Mouse (Mus musculus): ENCODE measurements around the gene Arvcf. TPM values are rescaled to one million over a fixed set of nuclear protein-coding genes. Genes with fewer than 3 reads are reported as not detected.
A peak's percentile ranks its signal among the peaks of the same experiment; 100 is the strongest.

Gene Arvcf
- polyA plus RNA-seq, 1 experiment from 2014 or later = 33.0 TPM

DNA sequence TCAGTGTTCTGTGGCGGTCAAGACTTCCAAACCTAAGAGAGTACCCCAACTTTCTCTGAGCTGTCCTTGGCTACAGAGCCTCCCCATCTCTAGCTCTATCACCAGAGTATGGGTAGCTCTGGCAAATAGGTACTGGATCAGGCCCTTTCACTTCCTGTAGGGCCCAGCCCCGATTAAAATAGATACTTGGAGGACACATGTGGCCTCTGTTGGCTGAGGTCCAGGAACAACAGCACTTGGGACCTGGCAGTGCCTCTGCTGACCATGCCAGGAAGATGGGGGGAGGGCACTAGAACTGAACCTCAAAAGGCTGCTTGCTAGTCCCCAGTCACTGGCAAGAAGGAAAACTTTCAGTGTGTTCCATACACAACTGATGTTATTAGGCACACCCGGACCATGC lies 14.0 kb upstream of the Arvcf start:
- no peak for ATAC-seq (replicated peaks; ENCODE audit: low FRiP score, low TSS enrichment, low read depth)
- no peak for DNase-seq (ENCODE audit: low spot score)
- Histone ChIP-seq H3K27ac (ENCODE audit: low read depth) (no peak overlapping the region), H3K4me2 (ENCODE audit: low read length) (no peak overlapping the region), H3K36me3 (ENCODE audit: control insufficient read depth, insufficient read depth, low read length) (no peaks in the 10 kb centered on the region), H3K27me3 (replicated peaks; ENCODE audit: control insufficient read depth, insufficient read depth, low read length) (no peaks in the 10 kb centered on the region), H3K9ac (ENCODE audit: low read length) (no peak overlapping the region), H3K4me3 (ENCODE audit: low read depth, low read length) (no peak overlapping the region), H3K4me1 (replicated peaks; ENCODE audit: control insufficient read depth, insufficient read depth, low read length) (no peaks in the 10 kb centered on the region), H3K9me3 (ENCODE audit: control insufficient read depth, low read length) (no peaks in the 10 kb centered on the region)
- 79% methylated on average over 3 of the region's 3 CpGs for WGBS

DNA sequence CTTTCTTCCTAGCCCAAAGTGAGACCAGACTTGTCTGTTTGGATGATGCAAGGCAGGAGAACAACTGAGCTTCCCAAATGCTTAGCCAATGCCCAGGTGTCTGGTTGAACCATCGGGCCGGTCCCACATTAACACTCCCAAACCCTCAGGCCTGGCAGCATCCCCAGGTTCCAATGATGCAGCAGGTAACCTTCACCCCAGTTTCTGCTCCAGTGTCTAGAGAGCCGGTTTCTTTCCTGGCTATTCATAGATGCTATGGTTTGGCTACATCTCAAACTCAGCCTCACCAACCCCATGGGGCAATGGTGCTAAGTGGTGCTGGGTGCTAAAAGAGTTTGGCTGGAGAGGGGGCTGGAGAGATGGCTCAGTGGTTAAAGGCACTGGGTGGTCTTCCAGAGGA lies 12.0 kb upstream of the Arvcf start:
- Histone ChIP-seq H3K4me3 (ENCODE audit: low read depth, low read length) (no peak overlapping the region), H3K4me1 (replicated peaks; ENCODE audit: control insufficient read depth, insufficient read depth, low read length) (no peaks in the 10 kb centered on the region), H3K36me3 (ENCODE audit: control insufficient read depth, insufficient read depth, low read length) (no peaks in the 10 kb centered on the region), H3K27me3 (replicated peaks; ENCODE audit: control insufficient read depth, insufficient read depth, low read length) (no peaks in the 10 kb centered on the region), H3K4me2 (ENCODE audit: low read length) (no peak overlapping the region), H3K9me3 (ENCODE audit: control insufficient read depth, low read length) (no peaks in the 10 kb centered on the region), H3K9ac (ENCODE audit: low read length) (no peak overlapping the region), H3K27ac (ENCODE audit: low read depth) (no peak overlapping the region)
- no peak for ATAC-seq (replicated peaks; ENCODE audit: low FRiP score, low TSS enrichment, low read depth)
- WGBS = 90% methylated on average over 3 of the region's 3 CpGs
- DNase-seq (ENCODE audit: low spot score) = no peak

DNA sequence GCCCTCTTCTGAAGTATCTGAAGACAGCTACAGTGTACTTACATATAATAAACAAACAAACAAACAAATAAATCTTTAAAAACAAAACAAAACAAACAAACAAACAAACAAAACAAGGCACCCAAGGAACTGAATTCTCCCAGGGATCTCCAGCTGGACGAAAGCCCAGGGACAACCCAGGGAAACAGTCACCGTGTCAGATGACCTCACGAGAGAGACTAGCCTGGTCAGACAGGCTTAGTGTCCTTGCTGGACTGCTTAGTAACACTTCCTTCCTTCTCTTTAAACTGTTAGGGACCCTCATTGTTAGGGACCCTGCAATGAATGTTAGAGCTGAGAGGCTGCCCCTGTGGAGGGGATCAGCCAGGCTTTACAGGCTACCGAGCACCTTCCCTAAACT lies 10.7 kb upstream of the Arvcf start:
- Histone ChIP-seq H3K4me2 (ENCODE audit: low read length) (no peak overlapping the region), H3K9ac (ENCODE audit: low read length) (no peak overlapping the region), H3K4me1 (replicated peaks; ENCODE audit: control insufficient read depth, insufficient read depth, low read length) (0 out of 2 replicates have a peak, but pooled peaks cover 2% of the 10 kb centered on the region), H3K9me3 (ENCODE audit: control insufficient read depth, low read length) (no peaks in the 10 kb centered on the region), H3K36me3 (ENCODE audit: control insufficient read depth, insufficient read depth, low read length) (no peaks in the 10 kb centered on the region), H3K27ac (ENCODE audit: low read depth) (no peak overlapping the region), H3K27me3 (replicated peaks; ENCODE audit: control insufficient read depth, insufficient read depth, low read length) (no peaks in the 10 kb centered on the region), H3K4me3 (ENCODE audit: low read depth, low read length) (no peak overlapping the region)
- DNase-seq (ENCODE audit: low spot score) = no peak
- no peak for ATAC-seq (replicated peaks; ENCODE audit: low FRiP score, low TSS enrichment, low read depth)
- WGBS = 91% methylated on average over 4 of the region's 4 CpGs

DNA sequence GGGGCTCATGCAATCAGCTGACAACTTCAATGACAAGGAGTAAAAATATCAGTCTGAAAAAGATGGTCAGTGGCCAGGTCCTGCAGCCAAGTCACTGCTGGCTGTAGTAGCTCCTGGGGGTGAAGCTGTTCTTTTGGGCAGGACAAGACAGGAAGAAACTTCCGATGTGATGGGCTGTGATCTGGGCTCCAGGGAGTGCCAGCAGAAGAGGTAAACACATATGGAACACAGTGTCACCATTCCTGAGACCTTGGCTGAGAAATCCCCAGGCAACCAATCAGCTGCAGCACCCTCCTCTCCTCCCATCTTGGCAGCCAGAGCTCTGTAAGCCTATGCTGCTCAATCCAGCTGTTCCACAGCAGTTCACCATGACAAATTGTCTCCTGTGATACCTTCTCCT lies 8.1 kb upstream of the Arvcf start:
- ATAC-seq (replicated peaks; ENCODE audit: low FRiP score, low TSS enrichment, low read depth) (no peak), DNase-seq (ENCODE audit: low spot score) (no peak)
- Histone ChIP-seq H3K4me3 (ENCODE audit: low read depth, low read length) (no peak overlapping the region), H3K4me1 (replicated peaks; ENCODE audit: control insufficient read depth, insufficient read depth, low read length) (peaks cover 13% of the 10 kb centered on the region), H3K27ac (ENCODE audit: low read depth) (no peak overlapping the region), H3K4me2 (ENCODE audit: low read length) (no peak overlapping the region), H3K9me3 (ENCODE audit: control insufficient read depth, low read length) (no peaks in the 10 kb centered on the region), H3K27me3 (replicated peaks; ENCODE audit: control insufficient read depth, insufficient read depth, low read length) (no peaks in the 10 kb centered on the region), H3K9ac (ENCODE audit: low read length) (no peak overlapping the region), H3K36me3 (ENCODE audit: control insufficient read depth, insufficient read depth, low read length) (no peaks in the 10 kb centered on the region)
- WGBS = 19% methylated on average over 1 of the region's 1 CpGs

DNA sequence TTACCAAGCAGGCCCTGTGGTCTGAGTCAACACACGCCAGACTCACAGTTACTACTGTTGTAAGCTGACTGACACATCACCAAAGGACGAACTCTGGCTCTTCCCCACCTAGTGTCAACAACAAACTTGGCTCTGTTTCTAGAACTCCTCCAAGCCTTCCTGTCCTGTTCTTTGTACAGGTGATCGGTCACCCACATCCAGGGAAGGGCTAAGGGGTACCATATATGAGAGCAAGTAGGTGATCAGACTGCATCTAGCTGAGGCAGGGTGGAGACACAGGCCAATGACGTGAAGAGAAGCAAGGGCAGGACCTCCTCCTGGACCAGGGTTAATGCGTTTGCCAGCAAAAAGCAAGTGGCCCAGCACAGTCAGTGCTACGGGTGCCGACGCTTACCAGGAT lies 6.4 kb upstream of the Arvcf start:
- Histone ChIP-seq H3K27ac (ENCODE audit: low read depth) (no peak overlapping the region), H3K27me3 (replicated peaks; ENCODE audit: control insufficient read depth, insufficient read depth, low read length) (no peaks in the 10 kb centered on the region), H3K9ac (ENCODE audit: low read length) (no peak overlapping the region), H3K4me3 (ENCODE audit: low read depth, low read length) (no peak overlapping the region), H3K9me3 (ENCODE audit: control insufficient read depth, low read length) (no peaks in the 10 kb centered on the region), H3K4me1 (replicated peaks; ENCODE audit: control insufficient read depth, insufficient read depth, low read length) (peaks cover 13% of the 10 kb centered on the region), H3K36me3 (ENCODE audit: control insufficient read depth, insufficient read depth, low read length) (no peaks in the 10 kb centered on the region), H3K4me2 (ENCODE audit: low read length) (no peak overlapping the region)
- ATAC-seq (replicated peaks; ENCODE audit: low FRiP score, low TSS enrichment, low read depth) (no peak), DNase-seq (ENCODE audit: low spot score) (no peak)
- WGBS = 85% methylated on average over 8 of the region's 8 CpGs

DNA sequence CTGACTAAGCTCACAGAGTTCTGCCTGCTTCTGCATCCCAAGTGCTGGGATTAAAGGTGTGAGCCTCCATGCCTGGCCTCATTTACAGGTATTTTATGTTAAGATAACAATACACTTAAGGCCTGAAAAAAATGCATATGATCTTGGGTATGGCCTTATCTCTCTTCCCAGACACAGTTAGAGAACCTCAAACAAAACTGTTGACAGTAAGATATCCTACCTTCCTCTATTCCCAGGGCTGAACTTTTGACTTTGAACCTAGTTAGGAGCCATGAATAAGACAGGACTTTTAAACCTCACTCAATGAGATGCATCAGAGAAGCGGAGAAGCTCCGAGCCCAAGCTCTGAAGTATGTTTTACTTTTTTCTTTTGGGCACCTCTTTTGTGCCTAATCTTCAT lies 5.9 kb upstream of the Arvcf start:
- Histone ChIP-seq H3K36me3 (ENCODE audit: control insufficient read depth, insufficient read depth, low read length) (no peaks in the 10 kb centered on the region), H3K4me2 (ENCODE audit: low read length) (0 out of 2 replicates have a peak overlapping the region, but pooled peaks have one; percentile 1), H3K4me1 (replicated peaks; ENCODE audit: control insufficient read depth, insufficient read depth, low read length) (peaks cover 13% of the 10 kb centered on the region), H3K27me3 (replicated peaks; ENCODE audit: control insufficient read depth, insufficient read depth, low read length) (no peaks in the 10 kb centered on the region), H3K9me3 (ENCODE audit: control insufficient read depth, low read length) (no peaks in the 10 kb centered on the region), H3K4me3 (ENCODE audit: low read depth, low read length) (no peak overlapping the region), H3K9ac (ENCODE audit: low read length) (no peak overlapping the region), H3K27ac (ENCODE audit: low read depth) (no peak overlapping the region)
- DNase-seq (ENCODE audit: low spot score) = no peak
- no peak for ATAC-seq (replicated peaks; ENCODE audit: low FRiP score, low TSS enrichment, low read depth)
- 88% methylated on average over 2 of the region's 2 CpGs for WGBS

DNA sequence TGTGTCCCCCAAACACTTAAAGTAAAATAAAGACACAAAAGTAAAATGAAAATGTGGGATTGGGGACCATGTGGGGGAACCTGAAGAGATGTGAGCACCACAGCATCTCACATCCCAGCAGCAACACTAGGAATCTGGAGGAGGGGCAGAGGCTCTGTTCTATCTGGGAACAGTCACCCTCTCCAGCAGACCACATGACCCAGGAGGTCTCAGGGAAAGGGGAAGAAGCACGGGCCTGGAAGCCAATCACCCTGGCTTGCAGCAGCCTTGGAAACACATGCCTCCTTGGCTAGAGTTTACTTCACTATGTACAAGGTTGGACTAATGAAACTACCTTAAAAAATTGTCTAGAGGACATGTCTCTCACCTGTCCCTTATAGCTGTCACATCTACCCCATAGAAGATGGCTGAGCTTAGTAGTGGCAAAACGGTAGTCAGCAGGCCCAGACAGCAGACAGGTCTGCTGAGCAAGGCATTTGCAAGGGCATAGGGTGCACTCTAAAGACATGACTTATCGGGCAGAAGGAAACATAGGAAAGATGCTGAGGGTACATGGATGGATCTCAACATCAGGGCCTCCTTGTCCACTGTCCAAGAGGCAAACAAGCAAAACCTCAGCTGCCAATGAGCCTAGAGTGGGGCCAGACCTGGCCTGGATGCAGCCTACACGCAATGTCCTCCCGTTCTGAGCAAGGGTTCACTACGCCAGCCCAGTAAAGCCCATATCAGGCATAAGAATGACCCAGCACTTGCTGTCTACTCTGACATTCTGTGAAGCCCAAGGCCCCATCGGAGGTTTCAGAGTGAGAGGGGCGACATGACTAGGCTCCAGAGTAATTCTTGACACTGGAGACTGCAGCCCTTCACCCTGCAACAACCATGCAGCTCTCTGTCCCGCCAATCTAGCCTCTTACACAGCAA lies 5.1 kb upstream of the Arvcf start:
- peaks cover 18% of the 10 kb centered on the region for H3K4me1 ChIP-seq (replicated peaks; ENCODE audit: control insufficient read depth, insufficient read depth, low read length)
- WGBS = 37% methylated on average over 9 of the region's 9 CpGs
- ATAC-seq (replicated peaks; ENCODE audit: low FRiP score, low TSS enrichment, low read depth) = no peak
- H3K36me3 ChIP-seq (ENCODE audit: control insufficient read depth, insufficient read depth, low read length) = no peaks in the 10 kb centered on the region
- no peaks in the 10 kb centered on the region for H3K9me3 ChIP-seq (ENCODE audit: control insufficient read depth, low read length)
- H3K27me3 ChIP-seq (replicated peaks; ENCODE audit: control insufficient read depth, insufficient read depth, low read length) = no peaks in the 10 kb centered on the region
- DNase-seq (ENCODE audit: low spot score) = no peak
- no peak overlapping the region for H3K27ac ChIP-seq (ENCODE audit: low read depth)
- H3K4me2 ChIP-seq (ENCODE audit: low read length) = peak overlapping the region; percentile 84
- H3K9ac ChIP-seq (ENCODE audit: low read length) = peak overlapping the region; percentile 56
- peak overlapping the region; percentile 58 for H3K4me3 ChIP-seq (ENCODE audit: low read depth, low read length)

DNA sequence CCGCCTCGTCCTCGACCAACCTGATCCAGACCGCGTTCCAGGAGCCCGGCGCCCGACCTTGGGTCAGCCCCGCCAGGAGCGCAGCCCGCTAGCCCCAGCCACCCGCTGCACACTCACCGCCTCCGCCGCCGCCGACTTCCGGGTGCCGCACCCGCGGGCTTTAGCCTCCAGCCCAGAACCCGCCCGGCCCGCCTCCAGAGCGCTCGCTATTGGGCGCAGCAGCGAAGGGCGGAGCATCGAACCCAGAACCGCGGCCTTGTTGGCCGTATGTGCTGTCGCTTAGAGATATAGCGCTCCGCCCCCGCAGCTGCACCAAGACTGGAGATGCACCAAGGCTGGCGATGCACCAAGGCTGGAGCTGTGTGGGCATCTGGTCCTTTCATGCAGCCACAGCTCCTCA lies 4.2 kb upstream of the Arvcf start:
- Histone ChIP-seq H3K4me3 (ENCODE audit: low read depth, low read length) (peak overlapping the region; percentile 58), H3K9me3 (ENCODE audit: control insufficient read depth, low read length) (no peaks in the 10 kb centered on the region), H3K9ac (ENCODE audit: low read length) (peak overlapping the region; percentile 56), H3K36me3 (ENCODE audit: control insufficient read depth, insufficient read depth, low read length) (no peaks in the 10 kb centered on the region), H3K27me3 (replicated peaks; ENCODE audit: control insufficient read depth, insufficient read depth, low read length) (0 out of 2 replicates have a peak, but pooled peaks cover under 1% of the 10 kb centered on the region), H3K4me2 (ENCODE audit: low read length) (peak overlapping the region; percentile 84), H3K4me1 (replicated peaks; ENCODE audit: control insufficient read depth, insufficient read depth, low read length) (peaks cover 18% of the 10 kb centered on the region), H3K27ac (ENCODE audit: low read depth) (no peak overlapping the region)
- WGBS = 0% methylated on average over 38 of the region's 38 CpGs
- ATAC-seq (replicated peaks; ENCODE audit: low FRiP score, low TSS enrichment, low read depth) = peak; percentile 81
- peak; percentile 93 for DNase-seq (ENCODE audit: low spot score)

DNA sequence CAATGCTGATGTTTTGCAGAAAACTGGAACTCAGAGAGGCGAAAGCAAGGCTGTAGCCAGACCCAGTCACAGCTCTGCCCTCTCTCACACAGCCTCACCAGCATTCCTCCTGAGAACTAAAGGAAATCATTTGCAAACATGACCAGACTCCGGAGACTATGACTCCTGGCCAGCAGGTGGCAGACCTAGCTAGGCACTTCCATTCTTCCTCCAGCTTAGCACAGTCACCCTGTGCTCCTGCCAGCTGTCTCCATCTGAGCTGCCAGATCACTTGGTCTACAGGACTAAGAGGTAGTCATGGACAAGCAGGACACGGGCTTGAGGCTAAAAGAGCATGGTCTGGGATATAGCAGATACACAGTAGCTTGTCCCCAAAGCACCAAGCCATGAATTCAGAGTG lies 2.7 kb upstream of the Arvcf start:
- peak; percentile 9; the same call in 1 of the 2 replicates for ATAC-seq (replicated peaks; ENCODE audit: low FRiP score, low TSS enrichment, low read depth)
- WGBS = 3% methylated on average over 3 of the region's 3 CpGs

More for the DNA sequence above, 2.7 kb upstream of the Arvcf start:
- Histone ChIP-seq H3K36me3 (ENCODE audit: control insufficient read depth, insufficient read depth, low read length) (no peaks in the 10 kb centered on the region), H3K27ac (ENCODE audit: low read depth) (no peak overlapping the region), H3K4me1 (replicated peaks; ENCODE audit: control insufficient read depth, insufficient read depth, low read length) (peaks cover 18% of the 10 kb centered on the region), H3K4me3 (ENCODE audit: low read depth, low read length) (no peak overlapping the region), H3K27me3 (replicated peaks; ENCODE audit: control insufficient read depth, insufficient read depth, low read length) (peaks cover 13% of the 10 kb centered on the region), H3K9me3 (ENCODE audit: control insufficient read depth, low read length) (no peaks in the 10 kb centered on the region), H3K4me2 (ENCODE audit: low read length) (no peak overlapping the region), H3K9ac (ENCODE audit: low read length) (no peak overlapping the region)
- DNase-seq (ENCODE audit: low spot score) = peak; percentile 90

All from intestine, embryonic 14.5 days (tissue).